Mouse (Mus musculus): ENCODE measurements around the gene Lurap1. TPM values are rescaled to one million over a fixed set of nuclear protein-coding genes. Genes with fewer than 3 reads are reported as not detected.

Lurap1 gene
- polyA plus RNA-seq, 1 experiment from 2014 or later = 0.44 TPM

GRCm38 (mm10) chr4:116174466-116175116 lies 23.5 kb upstream of the Lurap1 start:
- no peak overlapping the region for H3K4me3 ChIP-seq
- H3K27me3 ChIP-seq (replicated peaks) = peaks cover 15% of the 10 kb centered on the region
- no peak overlapping the region for H3K9ac ChIP-seq
- WGBS (ENCODE audit: insufficient replicate concordance) = 37% methylated on average over 6 of the region's 6 CpGs
- no peak overlapping the region for H3K4me2 ChIP-seq
- H3K9me3 ChIP-seq (replicated peaks) = no peaks in the 10 kb centered on the region
- ATAC-seq = no peak
- H3K4me1 ChIP-seq = peaks cover 29% of the 10 kb centered on the region
- H3K36me3 ChIP-seq = no peaks in the 10 kb centered on the region
- 0 out of 2 replicates have a peak overlapping the region, but pooled peaks have one; percentile 8 for H3K27ac ChIP-seq

- H3K27ac ChIP-seq = no peak overlapping the region
- H3K9ac ChIP-seq = no peak overlapping the region
- H3K4me1 ChIP-seq = peaks cover 29% of the 10 kb centered on the region
- no peak for ATAC-seq
- H3K36me3 ChIP-seq = no peaks in the 10 kb centered on the region
- no peaks in the 10 kb centered on the region for H3K9me3 ChIP-seq (replicated peaks)
- H3K27me3 ChIP-seq (replicated peaks) = peaks cover 13% of the 10 kb centered on the region
- H3K4me2 ChIP-seq = no peak overlapping the region
- H3K4me3 ChIP-seq = no peak overlapping the region
- WGBS (ENCODE audit: insufficient replicate concordance) = 85% methylated on average over 4 of the region's 4 CpGs
Measured at GRCm38 (mm10) chr4:116173752-116174151, 22.6 kb upstream of the Lurap1 start.

- Histone ChIP-seq H3K9me3 (replicated peaks) (no peaks in the 10 kb centered on the region), H3K4me3 (no peak within 1 kb of the TSS), H3K9ac (no peak within 1 kb of the TSS), H3K4me1 (peaks cover 29% of the 10 kb centered on the region), H3K4me2 (no peak within 1 kb of the TSS), H3K36me3 (no peaks in the 10 kb centered on the region), H3K27ac (no peak within 1 kb of the TSS), H3K27me3 (replicated peaks) (peaks cover 13% of the 10 kb centered on the region)
- ATAC-seq = no peak
- WGBS (ENCODE audit: insufficient replicate concordance) = 73% methylated on average over 6 of the region's 6 CpGs
Measured at GRCm38 (mm10) chr4:116173072-116173471, 21.9 kb upstream of the Lurap1 start, which contains the start of the genes 1700042G07Rik and Gm49337. 1700042G07Rik (plus strand) TSS chr4:116173372. Gm49337 (plus strand) TSS chr4:116173384.

GRCm38 (mm10) chr4:116169353-116169672 lies 18.2 kb upstream of the Lurap1 start:
- no peaks in the 10 kb centered on the region for H3K9me3 ChIP-seq (replicated peaks)
- ATAC-seq = no peak; the same call in 1 of the 2 replicates
- WGBS (ENCODE audit: insufficient replicate concordance) = 59% methylated on average over 3 of the region's 3 CpGs
- no peak overlapping the region for H3K9ac ChIP-seq
- H3K36me3 ChIP-seq = no peaks in the 10 kb centered on the region
- H3K27me3 ChIP-seq (replicated peaks) = peaks cover 5% of the 10 kb centered on the region; the same call in 1 of the 2 replicates
- H3K4me3 ChIP-seq = no peak overlapping the region
- H3K4me2 ChIP-seq = no peak overlapping the region
- peaks cover 15% of the 10 kb centered on the region for H3K4me1 ChIP-seq
- no peak overlapping the region for H3K27ac ChIP-seq

- peak; percentile 53 for ATAC-seq
- H3K36me3 ChIP-seq = no peaks in the 10 kb centered on the region
- H3K9ac ChIP-seq = no peak overlapping the region
- no peak overlapping the region for H3K27ac ChIP-seq
- H3K4me2 ChIP-seq = no peak overlapping the region
- H3K4me3 ChIP-seq = no peak overlapping the region
- 67% methylated on average over 7 of the region's 8 CpGs for WGBS (ENCODE audit: insufficient replicate concordance)
- H3K27me3 ChIP-seq (replicated peaks) = peaks cover 5% of the 10 kb centered on the region; the same call in 1 of the 2 replicates
- H3K4me1 ChIP-seq = peaks cover 12% of the 10 kb centered on the region
- H3K9me3 ChIP-seq (replicated peaks) = no peaks in the 10 kb centered on the region
Measured at GRCm38 (mm10) chr4:116168617-116169352, 17.6 kb upstream of the Lurap1 start.

- WGBS (ENCODE audit: insufficient replicate concordance) = 35% methylated on average over 7 of the region's 7 CpGs
Measured at GRCm38 (mm10) chr4:116167404-116167803, 16.3 kb upstream of the Lurap1 start, which contains the start of gene Tspan1. Tspan1 (minus strand) TSS chr4:116167601.

GRCm38 (mm10) chr4:116165708-116166407 lies 14.7 kb upstream of the Lurap1 start:
- Histone ChIP-seq H3K9ac (no peak overlapping the region), H3K9me3 (replicated peaks) (no peaks in the 10 kb centered on the region), H3K27me3 (replicated peaks) (peaks cover 5% of the 10 kb centered on the region; the same call in 1 of the 2 replicates), H3K27ac (no peak overlapping the region), H3K4me3 (no peak overlapping the region), H3K4me1 (peaks cover 25% of the 10 kb centered on the region), H3K36me3 (no peaks in the 10 kb centered on the region), H3K4me2 (no peak overlapping the region)
- WGBS (ENCODE audit: insufficient replicate concordance) = 55% methylated on average over 8 of the region's 8 CpGs
- no peak for ATAC-seq

More at GRCm38 (mm10) chr4:116167404-116167803, 16.3 kb upstream of the Lurap1 start, which contains the start of gene Tspan1:
- Histone ChIP-seq H3K4me1 (peaks cover 19% of the 10 kb centered on the region), H3K9ac (no peak within 1 kb of the TSS), H3K9me3 (replicated peaks) (no peaks in the 10 kb centered on the region), H3K4me3 (no peak within 1 kb of the TSS), H3K27ac (no peak within 1 kb of the TSS), H3K36me3 (no peaks in the 10 kb centered on the region), H3K4me2 (no peak within 1 kb of the TSS), H3K27me3 (replicated peaks) (peaks cover 5% of the 10 kb centered on the region; the same call in 1 of the 2 replicates)
- ATAC-seq = no peak

GRCm38 (mm10) chr4:116164759-116165554 lies 13.8 kb upstream of the Lurap1 start:
- peaks cover 5% of the 10 kb centered on the region; the same call in 1 of the 2 replicates for H3K27me3 ChIP-seq (replicated peaks)
- ATAC-seq = no peak
- no peaks in the 10 kb centered on the region for H3K9me3 ChIP-seq (replicated peaks)
- WGBS (ENCODE audit: insufficient replicate concordance) = 74% methylated on average over 2 of the region's 2 CpGs
- no peak overlapping the region for H3K4me2 ChIP-seq
- H3K36me3 ChIP-seq = peaks cover 1% of the 10 kb centered on the region; the same call in 1 of the 2 replicates
- H3K27ac ChIP-seq = no peak overlapping the region
- H3K4me1 ChIP-seq = peaks cover 25% of the 10 kb centered on the region
- H3K9ac ChIP-seq = no peak overlapping the region
- no peak overlapping the region for H3K4me3 ChIP-seq

- Histone ChIP-seq H3K4me1 (peaks cover 20% of the 10 kb centered on the region), H3K27me3 (replicated peaks) (peaks cover under 1% of the 10 kb centered on the region; the same call in 1 of the 2 replicates), H3K27ac (no peak overlapping the region), H3K36me3 (peaks cover 27% of the 10 kb centered on the region), H3K4me2 (no peak overlapping the region), H3K4me3 (no peak overlapping the region), H3K9ac (no peak overlapping the region), H3K9me3 (replicated peaks) (no peaks in the 10 kb centered on the region)
- WGBS (ENCODE audit: insufficient replicate concordance) = 66% methylated on average over 4 of the region's 4 CpGs
- peak; percentile 56; the same call in 1 of the 2 replicates for ATAC-seq
Measured at GRCm38 (mm10) chr4:116162142-116162541, 11.0 kb upstream of the Lurap1 start.

- no peak for ATAC-seq
- H3K36me3 ChIP-seq = peaks cover 41% of the 10 kb centered on the region
- no peaks in the 10 kb centered on the region for H3K9me3 ChIP-seq (replicated peaks)
- H3K27ac ChIP-seq = no peak overlapping the region
- H3K27me3 ChIP-seq (replicated peaks) = no peaks in the 10 kb centered on the region
- H3K4me2 ChIP-seq = no peak overlapping the region
- no peak overlapping the region for H3K9ac ChIP-seq
- 60% methylated on average over 3 of the region's 3 CpGs for WGBS (ENCODE audit: insufficient replicate concordance)
- H3K4me1 ChIP-seq = peaks cover 14% of the 10 kb centered on the region
- H3K4me3 ChIP-seq = no peak overlapping the region
Measured at GRCm38 (mm10) chr4:116160769-116161168, 9.6 kb upstream of the Lurap1 start.

GRCm38 (mm10) chr4:116159912-116160311 lies 8.8 kb upstream of the Lurap1 start:
- H3K27ac ChIP-seq = no peak overlapping the region
- H3K27me3 ChIP-seq (replicated peaks) = no peaks in the 10 kb centered on the region
- H3K9ac ChIP-seq = no peak overlapping the region
- peaks cover 13% of the 10 kb centered on the region for H3K4me1 ChIP-seq
- no peak overlapping the region for H3K4me2 ChIP-seq
- H3K4me3 ChIP-seq = no peak overlapping the region
- 50% methylated on average over 3 of the region's 3 CpGs for WGBS (ENCODE audit: insufficient replicate concordance)
- no peaks in the 10 kb centered on the region for H3K9me3 ChIP-seq (replicated peaks)
- ATAC-seq = 0 out of 2 replicates have a peak, but pooled peaks have one; percentile 24
- H3K36me3 ChIP-seq = peaks cover 50% of the 10 kb centered on the region
